Mouse (Mus musculus) hindbrain, embryonic 10.5 days (tissue): ENCODE results near the gene Ash1l. TPM values are rescaled to one million over a fixed set of nuclear protein-coding genes. Genes with fewer than 3 reads are reported as not detected.

Source experiments
- DNase-seq: peaks from one replicate; pipeline ENCODE4 v3.0.0-alpha.2; 2017; ENCODE audit warnings: low spot score
- H3K27ac ChIP-seq: fragments of 300-500 bp; sonication (generic); 2 replicates; pipeline ENCODE4 v1.5.1; 2016; ENCODE audit warnings: mild to moderate bottlenecking, moderate library complexity
- H3K27me3 ChIP-seq: fragments of 300-500 bp; sonication (generic); 2 replicates; pipeline ENCODE4 v1.6.1; 2016; ENCODE audit warnings: mild to moderate bottlenecking; ENCODE audit not compliant: poor library complexity, insufficient read depth, severe bottlenecking
- H3K36me3 ChIP-seq: fragments of 300-500 bp; sonication (generic); 2 replicates; pipeline ENCODE4 v1.6.1; 2016; ENCODE audit warnings: mild to moderate bottlenecking, moderate library complexity
- H3K4me1 ChIP-seq: fragments of 300-500 bp; sonication (generic); replicated peaks from 2 replicates; pipeline ENCODE4 v1.6.1; 2016; ENCODE audit warnings: mild to moderate bottlenecking
- H3K4me3 ChIP-seq: fragments of 300-500 bp; sonication (generic); 2 replicates; pipeline ENCODE4 v1.5.1; 2016; ENCODE audit warnings: mild to moderate bottlenecking, moderate library complexity
- H3K9me3 ChIP-seq: fragments of 300-500 bp; sonication (generic); 2 replicates; pipeline ENCODE4 v1.6.1; 2016; ENCODE audit warnings: mild to moderate bottlenecking, moderate library complexity
- WGBS: fragments of 180-500 bp; shearing (Covaris S2); methylation state at CpG from one replicate; pipeline ENCODE4 v1.1.7; 2016; 5-methylcytosine and 5-hydroxymethylcytosine counted together
- polyA plus RNA-seq: library from polyadenylated mRNA; unstranded; fragments of >200 nt; fragmentation: Nextera tagmentation; extraction: Ambion mirVana; gene quantifications from 2 replicates; pipeline ENCODE4 v1.2.1, GENCODE M21; 2016

Gene Ash1l
- 12.3 and 12.9 TPM in 2 replicates for polyA plus RNA-seq

DNA sequence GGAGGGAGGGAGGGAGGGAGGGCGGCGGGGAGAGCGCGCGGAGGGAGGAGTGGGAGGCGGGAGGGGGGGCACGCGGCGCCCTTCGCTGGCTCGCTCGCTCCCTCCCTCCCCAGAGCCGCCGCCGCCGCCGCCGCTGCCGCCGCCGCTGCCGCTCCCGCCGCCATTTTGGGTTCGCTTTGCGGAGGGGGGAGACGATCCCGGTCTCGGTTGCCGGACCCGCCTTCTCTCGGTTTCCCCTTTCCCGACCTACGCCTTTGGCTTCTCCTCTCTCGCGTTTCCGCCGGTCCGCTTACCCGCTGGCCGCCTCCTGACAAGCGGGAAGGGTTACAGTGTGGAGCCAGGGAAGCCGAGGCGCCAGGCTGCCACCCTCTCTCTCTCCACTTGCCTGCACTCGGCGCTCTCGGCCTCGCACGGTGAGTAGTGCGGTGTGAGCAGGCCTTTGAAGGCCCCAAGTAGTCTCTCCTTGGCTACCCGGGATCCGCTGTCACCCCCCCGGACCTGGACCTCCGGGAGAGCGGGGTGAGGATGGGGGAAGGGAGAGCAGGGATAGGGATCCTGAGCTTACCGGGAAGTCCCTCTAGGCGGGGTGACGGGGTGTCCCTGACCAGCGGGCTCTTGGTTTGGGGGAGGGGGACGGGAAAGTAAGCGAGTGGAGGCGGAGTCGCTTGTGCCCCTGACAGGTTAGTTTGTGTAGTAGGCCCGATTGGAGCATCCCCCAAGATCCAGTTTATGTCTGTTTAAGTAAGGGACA, at the start of gene Ash1l, which contains the start of gene Dap3:
Gene Ash1l, plus strand, starts transcription at position 47 of the 751 bp plus-strand sequence.
Gene Dap3, minus strand, starts transcription at position 606 of the 751 bp plus-strand sequence.
- under 1% methylated on average over 50 of the region's 64 CpGs for WGBS
- Histone ChIP-seq H3K27me3 (no peaks in the 10 kb centered on the region), H3K36me3 (no peaks in the 10 kb centered on the region), H3K27ac (peak within 1 kb of the TSS; percentile 100), H3K4me3 (peak within 1 kb of the TSS; percentile 97), H3K4me1 (peaks cover 44% of the 10 kb centered on the region), H3K9me3 (no peaks in the 10 kb centered on the region)
- DNase-seq: peak; percentile 86

GRCm38 (mm10) chr3:88904803-88905202, 45.6 kb upstream of the Ash1l start:
- DNase-seq: no peak
- no peak overlapping the region for H3K4me3 ChIP-seq
- no peaks in the 10 kb centered on the region for H3K9me3 ChIP-seq
- H3K27me3 ChIP-seq: no peaks in the 10 kb centered on the region
- peaks cover 98% of the 10 kb centered on the region for H3K36me3 ChIP-seq
- no peak overlapping the region for H3K27ac ChIP-seq
- H3K4me1 ChIP-seq: no peaks in the 10 kb centered on the region
- 94% methylated on average over 3 of the region's 3 CpGs for WGBS

GRCm38 (mm10) chr3:88905209-88905608, 45.2 kb upstream of the Ash1l start:
- WGBS: 86% methylated on average over 6 of the region's 6 CpGs
- Histone ChIP-seq H3K27me3 (no peaks in the 10 kb centered on the region), H3K36me3 (peaks cover 100% of the 10 kb centered on the region), H3K9me3 (no peaks in the 10 kb centered on the region), H3K27ac (no peak overlapping the region), H3K4me1 (no peaks in the 10 kb centered on the region), H3K4me3 (no peak overlapping the region)
- DNase-seq: no peak

DNA sequence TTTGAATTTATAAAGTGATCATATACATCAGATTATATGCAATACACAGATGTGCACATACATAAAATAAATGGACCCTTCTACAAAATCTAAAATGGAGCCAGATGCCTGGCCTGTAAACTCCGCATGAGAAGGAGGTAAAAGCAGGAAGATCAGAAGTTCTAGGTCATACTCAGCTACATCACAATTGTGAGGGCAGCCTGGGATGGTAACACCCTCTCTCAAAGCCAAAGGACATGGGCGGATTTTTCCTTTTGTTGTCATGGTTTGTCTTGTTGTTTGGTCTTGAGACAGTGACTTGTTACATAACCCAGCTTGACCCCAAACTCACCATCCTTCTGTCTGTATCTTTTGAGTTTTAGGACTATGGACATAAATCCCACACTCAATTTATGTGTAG, 44.7 kb upstream of the Ash1l start:
- no peak overlapping the region for H3K4me3 ChIP-seq
- H3K9me3 ChIP-seq: no peaks in the 10 kb centered on the region
- H3K27ac ChIP-seq: no peak overlapping the region
- DNase-seq: no peak
- WGBS: 89% methylated on average over 2 of the region's 2 CpGs
- H3K27me3 ChIP-seq: no peaks in the 10 kb centered on the region
- H3K36me3 ChIP-seq: peaks cover 100% of the 10 kb centered on the region
- H3K4me1 ChIP-seq: no peaks in the 10 kb centered on the region

- H3K9me3 ChIP-seq: no peaks in the 10 kb centered on the region
- no peak for DNase-seq
- H3K27ac ChIP-seq: no peak overlapping the region
- H3K27me3 ChIP-seq: no peaks in the 10 kb centered on the region
- no peak overlapping the region for H3K4me3 ChIP-seq
- H3K36me3 ChIP-seq: peaks cover 100% of the 10 kb centered on the region
- H3K4me1 ChIP-seq: no peaks in the 10 kb centered on the region
- 90% methylated on average over 6 of the region's 6 CpGs for WGBS
These were observed 43.8 kb upstream of the Ash1l start for GRCm38 (mm10) chr3:88906393-88907159.

DNA sequence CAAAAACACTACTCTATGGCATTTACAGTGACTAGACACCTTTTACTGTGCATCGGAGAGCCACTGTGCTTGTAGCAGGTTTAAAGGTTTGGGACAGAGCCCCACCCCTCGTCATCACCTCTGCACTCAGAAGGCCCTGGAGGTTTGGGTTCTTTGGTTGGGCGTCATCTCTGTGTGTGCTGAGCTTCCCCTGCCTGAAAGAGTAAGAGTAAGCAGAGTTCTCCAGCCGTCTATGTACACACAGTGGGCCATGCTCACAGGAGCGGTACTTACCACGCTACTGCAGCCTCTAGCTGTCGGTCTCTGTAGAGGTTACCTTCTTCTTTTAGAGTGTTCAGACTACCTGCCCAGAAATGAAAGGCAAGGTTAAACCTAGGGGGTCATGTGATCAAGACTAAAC, 37.8 kb upstream of the Ash1l start:
- Histone ChIP-seq H3K4me3 (peak overlapping the region; percentile 83; the same call in 1 of the 2 replicates), H3K27me3 (no peaks in the 10 kb centered on the region), H3K27ac (no peak overlapping the region), H3K9me3 (no peaks in the 10 kb centered on the region), H3K4me1 (peaks cover 24% of the 10 kb centered on the region), H3K36me3 (peaks cover 53% of the 10 kb centered on the region)
- WGBS: 91% methylated on average over 7 of the region's 7 CpGs
- DNase-seq: no peak

DNA sequence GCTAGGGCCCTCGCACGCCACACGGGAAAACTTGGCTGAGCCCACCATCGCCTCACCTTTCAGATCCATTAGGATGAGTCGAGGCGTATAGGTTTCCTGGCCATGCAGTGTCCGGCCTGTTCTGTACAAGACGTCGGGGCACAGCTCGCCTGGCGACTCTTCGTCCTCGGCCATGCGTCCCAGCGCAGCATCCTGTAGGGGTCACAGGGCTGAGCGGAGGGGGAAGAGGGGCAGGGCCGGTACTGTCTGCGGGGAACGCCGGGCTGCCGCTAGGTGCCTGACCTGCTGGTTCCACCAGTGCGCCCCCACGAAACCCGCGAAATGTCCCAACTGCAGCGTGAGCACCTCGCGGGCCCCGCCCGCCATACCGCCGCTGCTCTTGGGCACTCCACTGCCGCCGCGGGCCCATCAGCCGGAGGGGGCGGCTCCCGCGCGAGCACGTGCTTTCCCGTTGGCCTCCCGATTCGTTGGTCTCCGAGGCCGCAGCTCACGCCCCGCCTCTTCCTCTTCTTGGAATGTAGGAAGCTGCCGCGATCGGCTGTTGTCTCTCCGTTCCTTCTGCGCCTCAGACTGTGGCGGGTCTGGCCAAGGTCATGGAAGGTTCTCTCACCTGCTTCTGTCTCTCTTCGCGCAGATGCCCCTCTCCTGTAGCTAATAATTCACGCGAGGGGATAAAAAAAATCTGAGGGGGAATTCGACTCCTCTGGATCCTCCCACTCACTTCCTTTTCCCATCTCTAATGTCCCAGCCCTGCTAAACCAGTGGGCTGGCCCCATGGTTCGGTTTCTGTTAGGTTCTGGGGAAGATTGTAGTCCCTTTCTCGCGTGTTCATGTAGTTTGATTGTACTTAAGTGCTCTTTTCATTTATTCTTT, 36.7 kb upstream of the Ash1l start, which contains the start of gene Msto1:
Gene Msto1, minus strand, starts transcription at position 489 of the 873 bp plus-strand sequence.
- WGBS: under 1% methylated on average over 62 of the region's 62 CpGs

DNA sequence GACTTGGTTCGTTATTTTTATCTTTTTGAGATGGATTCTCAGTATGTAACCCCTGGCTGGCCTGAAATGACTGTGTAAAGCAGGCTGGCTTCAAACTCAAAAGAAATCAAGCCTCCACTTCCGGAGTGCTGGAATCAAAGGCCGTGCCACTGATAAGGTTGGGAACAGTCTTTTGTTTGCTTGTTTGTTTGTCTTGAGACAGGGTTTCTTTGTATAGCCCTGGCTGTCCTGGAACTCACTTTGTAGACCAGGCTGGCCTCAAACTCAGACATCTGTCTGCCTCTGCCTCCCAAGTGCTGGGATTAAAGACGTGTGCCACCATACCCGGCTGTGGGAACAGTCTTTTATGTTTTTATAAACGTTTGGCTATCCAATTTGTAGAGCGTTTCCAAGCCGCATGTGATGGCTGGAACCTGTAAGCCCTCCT, 36.0 kb upstream of the Ash1l start:
- peaks cover 24% of the 10 kb centered on the region for H3K4me1 ChIP-seq
- 34% methylated on average over 8 of the region's 8 CpGs for WGBS
- DNase-seq: no peak
- H3K9me3 ChIP-seq: no peaks in the 10 kb centered on the region
- H3K27me3 ChIP-seq: no peaks in the 10 kb centered on the region
- H3K4me3 ChIP-seq: peak overlapping the region; percentile 83
- peak overlapping the region; percentile 93 for H3K27ac ChIP-seq
- H3K36me3 ChIP-seq: peaks cover 35% of the 10 kb centered on the region

More for the DNA sequence above, 36.7 kb upstream of the Ash1l start, which contains the start of gene Msto1:
- H3K27ac ChIP-seq: peak within 1 kb of the TSS; percentile 93
- no peaks in the 10 kb centered on the region for H3K9me3 ChIP-seq
- H3K4me1 ChIP-seq: peaks cover 24% of the 10 kb centered on the region
- peaks cover 42% of the 10 kb centered on the region for H3K36me3 ChIP-seq
- peak within 1 kb of the TSS; percentile 83 for H3K4me3 ChIP-seq
- H3K27me3 ChIP-seq: no peaks in the 10 kb centered on the region
- peak; percentile 91 for DNase-seq

GRCm38 (mm10) chr3:88918981-88919380, 31.4 kb upstream of the Ash1l start:
- peaks cover 6% of the 10 kb centered on the region; the same call in 1 of the 2 replicates for H3K9me3 ChIP-seq
- 87% methylated on average over 13 of the region's 13 CpGs for WGBS
- H3K36me3 ChIP-seq: peaks cover 43% of the 10 kb centered on the region
- H3K27ac ChIP-seq: no peak overlapping the region
- no peaks in the 10 kb centered on the region for H3K27me3 ChIP-seq
- H3K4me1 ChIP-seq: peaks cover 7% of the 10 kb centered on the region
- no peak overlapping the region for H3K4me3 ChIP-seq
- no peak for DNase-seq

DNA sequence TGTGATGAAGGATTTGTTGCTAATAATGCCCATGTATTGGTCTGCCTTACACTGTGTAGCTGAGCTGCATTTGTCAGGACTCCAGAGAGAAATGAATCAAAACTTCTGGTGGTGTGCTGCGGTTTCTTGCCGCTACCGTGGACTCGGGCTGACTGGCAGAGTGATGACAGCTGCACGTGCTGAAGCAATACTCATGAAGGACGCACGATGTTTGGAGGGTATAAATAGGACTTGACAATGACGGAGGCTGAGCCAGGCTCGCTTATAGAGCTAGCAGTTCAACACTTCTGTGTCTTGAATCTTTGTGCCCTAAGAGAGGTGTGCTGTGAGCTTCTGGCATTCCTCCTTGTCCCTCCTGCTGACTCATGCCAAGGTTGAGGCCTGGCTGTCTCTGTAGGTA, 29.0 kb upstream of the Ash1l start:
- Histone ChIP-seq H3K27me3 (no peaks in the 10 kb centered on the region), H3K9me3 (peaks cover 6% of the 10 kb centered on the region; the same call in 1 of the 2 replicates), H3K4me3 (no peak overlapping the region), H3K36me3 (peaks cover 67% of the 10 kb centered on the region), H3K4me1 (no peaks in the 10 kb centered on the region), H3K27ac (no peak overlapping the region)
- DNase-seq: no peak
- WGBS: 96% methylated on average over 9 of the region's 9 CpGs

DNA sequence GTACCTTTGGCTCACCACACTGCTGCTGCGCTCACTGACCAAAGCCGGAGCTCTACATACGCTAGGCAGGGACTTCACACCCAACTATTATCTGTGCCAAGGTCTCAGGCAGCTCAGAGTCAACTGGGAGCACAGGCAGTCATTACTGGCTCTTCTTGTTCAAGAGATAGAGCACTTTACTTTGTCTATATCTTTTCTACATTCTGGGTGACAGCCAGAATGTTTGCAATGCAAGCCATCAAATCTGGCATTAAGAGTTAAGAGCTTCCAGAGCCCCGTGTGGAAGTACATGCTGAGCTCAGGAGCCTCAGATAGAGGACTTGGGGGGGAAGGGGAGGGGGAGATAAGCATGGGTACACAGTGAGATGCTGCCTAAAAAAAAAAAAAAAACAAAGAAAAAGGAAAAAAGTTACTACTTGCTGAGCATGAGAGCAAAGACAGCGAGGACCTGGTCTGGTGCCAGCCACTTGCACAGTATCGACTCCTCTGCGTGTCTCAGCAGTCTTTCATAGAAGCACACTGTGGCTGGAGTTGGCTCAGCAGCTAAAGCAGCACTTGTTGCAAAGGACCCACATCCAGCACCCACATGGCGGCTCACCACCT, 26.3 kb upstream of the Ash1l start:
- peaks cover 6% of the 10 kb centered on the region; the same call in 1 of the 2 replicates for H3K9me3 ChIP-seq
- no peaks in the 10 kb centered on the region for H3K27me3 ChIP-seq
- no peak overlapping the region for H3K27ac ChIP-seq
- 95% methylated on average over 8 of the region's 8 CpGs for WGBS
- H3K4me3 ChIP-seq: no peak overlapping the region
- H3K36me3 ChIP-seq: peaks cover 94% of the 10 kb centered on the region
- no peaks in the 10 kb centered on the region for H3K4me1 ChIP-seq
- no peak for DNase-seq

- WGBS: 91% methylated on average over 2 of the region's 2 CpGs
These were observed 24.8 kb upstream of the Ash1l start for GRCm38 (mm10) chr3:88925651-88926050.

More at GRCm38 (mm10) chr3:88925651-88926050, 24.8 kb upstream of the Ash1l start:
- Histone ChIP-seq H3K4me3 (no peak overlapping the region), H3K4me1 (no peaks in the 10 kb centered on the region), H3K27me3 (no peaks in the 10 kb centered on the region), H3K36me3 (peaks cover 100% of the 10 kb centered on the region), H3K27ac (no peak overlapping the region), H3K9me3 (peaks cover 6% of the 10 kb centered on the region; the same call in 1 of the 2 replicates)
- no peak for DNase-seq
